Mouse (Mus musculus) kidney, postnatal 0 days (tissue): ENCODE measurements around the gene Gm34653. TPM values are rescaled to one million over a fixed set of nuclear protein-coding genes. Genes with fewer than 3 reads are reported as not detected.
"Not testable (repeated sequence)": the region's sequence is repeated elsewhere in the genome, so short reads cannot be mapped to it uniquely, and the experiment has no call there.

Source experiments
- ATAC-seq: fragments of 200-750 bp; cut with Nextera tagmentation; replicated peaks from 2 replicates; pipeline ENCODE4 v1.8.0; 2017; ENCODE audit warnings: low read depth, moderate number of reproducible peaks, moderate TSS enrichment, moderate library complexity; ENCODE audit not compliant: low FRiP score
- DNase-seq: peaks from one replicate; pipeline ENCODE4 v3.0.0-alpha.2; 2016; ENCODE audit warnings: low spot score
- H3K27ac ChIP-seq: fragments of 300-500 bp; sonication (generic); 2 replicates; pipeline ENCODE4 v1.5.1; 2014; ENCODE audit warnings: mild to moderate bottlenecking
- H3K27me3 ChIP-seq: fragments of 300-500 bp; sonication (generic); 2 replicates; pipeline ENCODE4 v1.6.1; 2014; ENCODE audit warnings: low read length, mixed read lengths; ENCODE audit not compliant: insufficient read depth
- H3K36me3 ChIP-seq: fragments of 300-500 bp; sonication (generic); 2 replicates; pipeline ENCODE4 v1.6.1; 2014; ENCODE audit warnings: low read length, mixed read lengths; ENCODE audit not compliant: insufficient read depth
- H3K4me1 ChIP-seq: fragments of 300-500 bp; sonication (generic); replicated peaks from 2 replicates; pipeline ENCODE4 v1.6.1; 2014; ENCODE audit warnings: antibody characterized with exemption, low read length, mixed read lengths; ENCODE audit not compliant: insufficient read depth
- H3K4me2 ChIP-seq: fragments of 300-500 bp; sonication (generic); 2 replicates; pipeline ENCODE4 v1.6.1; 2014; ENCODE audit warnings: mild to moderate bottlenecking, low read length, moderate library complexity, mixed read lengths
- H3K4me3 ChIP-seq: fragments of 300-500 bp; sonication (generic); replicated peaks from 2 replicates; pipeline ENCODE4 v1.5.1; 2014; ENCODE audit warnings: low read depth, low read length
- H3K9ac ChIP-seq: fragments of 300-500 bp; sonication (generic); 2 replicates; pipeline ENCODE4 v1.6.1; 2014; ENCODE audit warnings: low read depth, low read length
- H3K9me3 ChIP-seq: fragments of 300-500 bp; sonication (generic); replicated peaks from 2 replicates; pipeline ENCODE4 v1.6.1; 2016; ENCODE audit warnings: low read length, inconsistent platforms, mixed read lengths
- CTCF ChIP-seq: IDR thresholded peaks from 2 replicates; pipeline ENCODE4 v1.5.1; 2016; ENCODE audit warnings: antibody characterized with exemption, low read depth, mild to moderate bottlenecking, moderate library complexity
- WGBS: fragments of 180-500 bp; shearing (Covaris S2); extraction: QIAGEN DNeasy Blood & Tissue Kit; methylation state at CpG from one replicate; pipeline ENCODE4 v1.1.7; 2014; 5-methylcytosine and 5-hydroxymethylcytosine counted together
- polyA plus RNA-seq: library from polyadenylated mRNA; unstranded; fragments of >200 nt; fragmentation: Nextera tagmentation; extraction: Ambion mirVana; gene quantifications from 2 replicates; pipeline ENCODE4 v1.2.1, GENCODE M21; 2015

The Gm34653 gene
- polyA plus RNA-seq, 1 experiment from 2014 or later, result not detected

DNA sequence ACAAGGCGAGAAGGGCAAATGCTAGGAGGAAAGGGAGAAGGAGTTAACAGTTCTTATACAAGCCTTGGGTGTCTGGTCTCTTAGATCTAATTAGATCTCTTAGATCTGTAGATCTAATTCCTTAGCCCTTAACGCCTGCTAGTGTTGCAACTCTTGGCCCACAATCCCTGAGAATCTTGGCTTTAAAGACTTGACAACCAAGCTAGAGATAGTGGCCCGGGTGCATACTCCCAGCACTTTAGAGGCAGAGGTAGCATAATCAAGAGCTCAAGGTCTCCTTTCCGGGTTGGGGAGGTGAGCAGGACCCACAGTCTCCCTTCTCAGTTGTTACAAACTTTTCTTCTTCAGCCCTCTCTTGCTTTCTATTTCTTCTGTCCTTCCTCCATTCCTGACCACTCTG lies 5.2 kb upstream of the Gm34653 start:
- Histone ChIP-seq H3K4me3 (no peak overlapping the region), H3K4me2 (no peak overlapping the region), H3K36me3 (0 out of 2 replicates have a peak, but pooled peaks cover 5% of the 10 kb centered on the region), H3K4me1 (0 out of 2 replicates have a peak, but pooled peaks cover 8% of the 10 kb centered on the region), H3K27me3 (no peaks in the 10 kb centered on the region), H3K27ac (no peak overlapping the region), H3K9ac (no peak overlapping the region), H3K9me3 (no peaks in the 10 kb centered on the region)
- WGBS, result 90% methylated on average over 4 of the region's 4 CpGs
- DNase-seq, result no peak
- no peak for ATAC-seq
- no peak for TF ChIP-seq CTCF

DNA sequence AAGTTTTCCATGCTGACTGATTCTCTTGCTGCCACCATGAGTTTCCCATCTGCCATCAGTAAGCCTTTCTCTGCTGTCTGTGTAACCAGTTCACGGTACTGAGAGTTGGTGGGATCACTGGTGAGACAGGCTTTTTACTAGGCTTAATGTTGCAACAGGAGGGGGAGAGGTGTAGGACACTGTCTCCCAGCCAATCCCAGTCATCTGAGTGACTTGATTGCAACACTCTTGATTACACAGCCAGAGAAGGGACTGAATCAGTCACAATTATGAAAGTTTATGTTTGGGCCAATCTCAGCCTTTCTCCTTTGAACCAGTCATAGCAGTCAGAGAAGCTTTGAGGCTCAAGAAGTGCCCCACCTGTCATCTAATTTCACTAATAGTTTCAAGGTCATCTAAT lies 4.8 kb upstream of the Gm34653 start:
- Histone ChIP-seq H3K4me2 (no peak overlapping the region), H3K9ac (no peak overlapping the region), H3K4me3 (no peak overlapping the region), H3K9me3 (no peaks in the 10 kb centered on the region), H3K27ac (no peak overlapping the region), H3K27me3 (no peaks in the 10 kb centered on the region), H3K4me1 (0 out of 2 replicates have a peak, but pooled peaks cover 8% of the 10 kb centered on the region), H3K36me3 (0 out of 2 replicates have a peak, but pooled peaks cover 4% of the 10 kb centered on the region)
- no peak for DNase-seq
- 91% methylated on average over 1 of the region's 1 CpGs for whole genome bisulfite sequencing
- ATAC-seq, result no peak
- TF ChIP-seq CTCF, result no peak

DNA sequence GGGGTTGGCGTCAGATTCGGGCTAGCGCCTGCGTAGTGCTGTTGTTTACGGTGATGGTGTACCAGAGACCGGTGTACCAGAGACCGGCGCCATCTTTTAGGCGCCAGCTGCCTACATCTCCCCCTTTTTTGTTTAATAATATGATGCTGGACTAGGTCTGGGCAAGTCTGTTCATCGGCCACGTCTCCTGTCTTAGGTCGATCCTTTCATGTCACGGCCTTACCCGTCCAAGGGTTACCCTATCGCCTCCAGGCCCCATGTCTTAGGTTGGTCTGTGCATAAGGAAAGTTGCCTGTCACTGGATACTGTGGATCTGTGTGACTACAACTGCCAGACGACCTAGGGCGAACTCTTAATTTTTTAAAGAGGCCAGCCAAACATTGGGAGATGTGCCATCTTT lies 2.7 kb upstream of the Gm34653 start:
- H3K4me1 ChIP-seq, ATAC-seq, H3K4me2 ChIP-seq, H3K9ac ChIP-seq, DNase-seq, H3K4me3 ChIP-seq, H3K9me3 ChIP-seq, H3K27ac ChIP-seq, H3K36me3 ChIP-seq, H3K27me3 ChIP-seq: not testable (repeated sequence)
- 91% methylated on average over 17 of the region's 17 CpGs for WGBS

GRCm38 (mm10) chr2:34833624-34834023 lies 817 bp downstream of the Gm34653 start:
- TF ChIP-seq CTCF, result no peak

GRCm38 (mm10) chr2:34835669-34836068 lies 2.9 kb downstream of the Gm34653 start:
- 81% methylated on average over 3 of the region's 3 CpGs for WGBS
- no peaks in the 10 kb centered on the region for H3K36me3 ChIP-seq
- H3K9ac ChIP-seq, result no peak overlapping the region
- H3K27me3 ChIP-seq, result no peaks in the 10 kb centered on the region
- no peak overlapping the region for H3K4me3 ChIP-seq
- DNase-seq, result no peak
- H3K4me2 ChIP-seq, result no peak overlapping the region
- H3K27ac ChIP-seq, result no peak overlapping the region
- ATAC-seq, result no peak
- no peak for TF ChIP-seq CTCF
- H3K9me3 ChIP-seq, result no peaks in the 10 kb centered on the region
- H3K4me1 ChIP-seq, result no peaks in the 10 kb centered on the region

More at GRCm38 (mm10) chr2:34833624-34834023, 817 bp downstream of the Gm34653 start:
- no peaks in the 10 kb centered on the region for H3K27me3 ChIP-seq
- no peak overlapping the region for H3K4me3 ChIP-seq
- ATAC-seq (no peak), DNase-seq (no peak)
- no peak overlapping the region for H3K9ac ChIP-seq
- no peaks in the 10 kb centered on the region for H3K36me3 ChIP-seq
- 92% methylated on average over 17 of the region's 17 CpGs for WGBS
- H3K9me3 ChIP-seq, result no peaks in the 10 kb centered on the region
- H3K4me2 ChIP-seq, result no peak overlapping the region
- no peaks in the 10 kb centered on the region for H3K4me1 ChIP-seq
- no peak overlapping the region for H3K27ac ChIP-seq

DNA sequence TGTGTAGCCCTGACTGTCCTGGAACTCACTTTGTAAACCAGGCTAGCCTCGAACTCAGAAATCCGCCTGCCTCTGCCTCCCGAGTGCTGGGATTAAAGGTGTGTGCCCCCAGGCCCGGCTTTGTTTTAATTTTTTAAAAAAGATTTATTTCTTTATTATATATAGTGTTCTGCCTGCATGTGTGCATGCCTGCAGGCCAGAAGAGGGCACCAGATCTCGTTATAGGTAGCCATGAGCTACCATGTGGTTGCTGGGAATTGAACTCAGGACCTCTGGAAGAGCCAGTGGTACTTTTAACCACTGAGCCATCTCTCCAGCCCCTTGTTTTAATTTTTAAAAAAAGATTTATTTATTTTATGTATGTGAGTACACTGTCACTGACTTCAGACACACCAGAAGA lies 7.3 kb downstream of the Gm34653 start:
- not testable (repeated sequence) for DNase-seq, H3K27me3 ChIP-seq, H3K36me3 ChIP-seq, H3K9me3 ChIP-seq, H3K9ac ChIP-seq, H3K4me1 ChIP-seq, ATAC-seq, H3K4me3 ChIP-seq, H3K27ac ChIP-seq, H3K4me2 ChIP-seq
- WGBS, result 81% methylated on average over 5 of the region's 5 CpGs
- TF ChIP-seq CTCF, result peak; percentile 18; the same call in 1 of the 2 replicates

DNA sequence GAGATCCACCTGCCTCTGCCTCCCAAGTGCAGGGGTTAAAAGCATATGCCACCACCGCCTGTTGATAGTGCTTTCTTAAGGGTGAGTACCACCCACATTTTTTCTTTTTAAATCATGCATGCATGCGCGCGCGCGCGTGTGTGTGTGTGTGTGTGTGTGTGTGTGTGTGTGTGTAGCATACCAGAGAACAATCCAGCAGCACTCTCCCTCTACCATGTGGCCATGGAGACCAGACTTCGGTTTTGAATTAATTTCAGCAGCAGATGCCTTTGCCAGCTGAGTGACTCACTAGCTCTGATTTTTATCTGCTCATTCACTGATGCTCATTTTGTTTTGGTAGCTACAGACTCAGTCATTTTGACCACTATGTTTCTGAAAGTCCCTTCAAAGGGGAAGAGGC lies 8.9 kb downstream of the Gm34653 start:
- Histone ChIP-seq H3K4me2 (no peak overlapping the region), H3K9me3 (no peaks in the 10 kb centered on the region), H3K27me3 (no peaks in the 10 kb centered on the region), H3K9ac (no peak overlapping the region), H3K27ac (no peak overlapping the region), H3K4me1 (no peaks in the 10 kb centered on the region), H3K4me3 (no peak overlapping the region), H3K36me3 (no peaks in the 10 kb centered on the region)
- no peak for ATAC-seq
- no peak for TF ChIP-seq CTCF
- no peak for DNase-seq
- WGBS, result 87% methylated on average over 8 of the region's 8 CpGs
